Mouse (Mus musculus) embryo, embryonic 11 days (tissue): ENCODE measurements around the gene Eya3.
A peak's percentile ranks its signal among the peaks of the same experiment; 100 is the strongest.
"Not testable (repeated sequence)": the region's sequence is repeated elsewhere in the genome, so short reads cannot be mapped to it uniquely, and the experiment has no call there.

ENCODE experiments used
- DNase-seq: peaks from one replicate; pipeline ENCODE4 v3.0.0-alpha.2; 2015

Gene Eya3

DNA sequence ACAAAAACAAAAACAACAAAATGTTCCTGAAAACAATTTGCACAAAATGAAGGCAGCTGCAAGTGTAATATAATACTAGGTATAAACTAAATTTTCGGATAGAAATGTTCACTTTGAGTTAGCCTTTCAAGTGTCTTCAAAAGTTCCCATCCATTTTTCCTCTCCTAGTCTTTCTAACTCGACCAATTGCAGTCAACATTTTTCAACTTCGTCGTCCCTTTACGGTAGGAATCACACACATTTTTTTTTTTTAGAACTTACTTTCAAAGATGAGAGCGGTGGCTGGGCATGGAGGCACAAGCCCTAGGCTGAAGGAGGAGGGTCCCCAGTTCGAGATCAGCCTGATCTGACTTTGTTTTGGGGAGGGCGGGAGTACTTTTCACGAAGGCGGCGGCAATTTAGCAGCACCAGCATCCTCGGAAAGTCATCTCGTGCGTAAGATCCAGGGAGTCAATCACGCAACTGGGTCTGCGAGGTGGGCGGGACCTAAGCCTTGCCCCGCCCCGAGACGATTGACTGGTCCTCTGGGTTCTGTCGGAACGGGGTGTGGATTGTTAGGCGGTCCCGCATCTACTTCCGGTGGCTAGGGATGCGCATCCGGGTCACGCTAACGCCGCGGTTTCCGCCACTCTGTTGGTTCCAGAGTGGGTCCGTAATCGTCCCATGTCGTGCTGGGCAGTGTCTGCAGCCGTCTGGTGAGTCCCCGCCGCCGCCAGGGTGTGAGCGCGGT, at the start of gene Eya3:
Eya3 (plus strand) TSS at position 527 of the 730 bp plus-strand sequence.
- peak; percentile 98 for DNase-seq

DNA sequence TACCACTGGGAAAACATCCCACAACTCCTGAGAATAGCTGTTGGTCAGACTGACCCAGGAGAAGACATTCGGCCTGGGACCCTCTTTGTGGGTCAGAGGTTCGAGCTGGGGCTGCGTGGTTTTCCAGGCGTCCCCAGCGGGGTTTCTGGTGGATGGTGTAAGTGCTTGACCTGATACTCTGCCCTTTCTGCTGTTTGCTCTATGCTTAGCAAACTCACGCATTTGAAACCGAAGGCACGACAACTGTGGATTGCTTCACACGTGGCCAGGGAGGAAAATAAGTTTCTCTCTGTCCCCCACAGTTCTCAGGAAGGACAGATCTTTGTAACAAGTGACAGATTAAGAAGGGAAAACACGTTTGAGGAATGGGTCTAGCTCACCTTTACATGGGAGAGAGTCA, 48.1 kb upstream of the Eya3 start:
- DNase-seq, result no peak

DNA sequence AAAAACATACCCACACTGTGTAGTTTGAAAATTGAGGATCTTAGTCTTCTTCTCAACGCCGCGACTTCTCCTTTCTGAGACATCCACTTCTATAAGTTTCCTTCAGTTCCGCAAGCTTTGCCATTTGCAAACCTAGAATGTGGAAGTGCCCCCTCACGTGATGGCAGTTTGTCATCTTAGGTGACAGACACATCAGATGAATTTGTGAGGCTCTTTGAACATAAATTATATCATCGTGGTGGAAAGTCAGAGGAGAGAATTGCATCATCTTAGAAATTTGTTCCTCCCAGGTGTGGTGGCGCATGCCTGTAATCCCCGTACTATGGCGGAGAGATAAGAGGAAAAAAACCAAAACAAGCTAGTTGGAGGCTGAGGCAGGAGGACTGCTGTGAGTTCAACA, 45.8 kb upstream of the Eya3 start:
- no peak for DNase-seq

DNA sequence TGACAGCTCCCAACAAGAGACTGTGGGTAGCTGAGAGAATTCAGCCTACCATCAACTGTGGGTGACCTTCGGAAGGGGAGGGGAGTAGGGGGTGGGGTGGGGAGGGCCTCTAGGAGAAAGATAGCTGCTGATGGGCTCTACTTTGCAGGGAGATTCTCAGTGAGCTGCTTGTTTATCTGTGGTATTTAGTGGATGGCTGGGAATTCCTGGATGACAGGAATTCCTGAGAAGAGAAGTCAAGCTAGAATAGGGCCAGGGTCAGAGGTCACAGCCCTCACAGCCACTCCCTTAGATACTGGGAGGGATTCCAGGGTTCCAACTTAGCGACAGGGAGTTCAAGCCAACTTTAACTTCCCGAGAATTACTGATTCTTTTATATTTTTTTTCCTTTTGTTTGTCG, 44.6 kb upstream of the Eya3 start:
- peak; percentile 36 for DNase-seq

DNA sequence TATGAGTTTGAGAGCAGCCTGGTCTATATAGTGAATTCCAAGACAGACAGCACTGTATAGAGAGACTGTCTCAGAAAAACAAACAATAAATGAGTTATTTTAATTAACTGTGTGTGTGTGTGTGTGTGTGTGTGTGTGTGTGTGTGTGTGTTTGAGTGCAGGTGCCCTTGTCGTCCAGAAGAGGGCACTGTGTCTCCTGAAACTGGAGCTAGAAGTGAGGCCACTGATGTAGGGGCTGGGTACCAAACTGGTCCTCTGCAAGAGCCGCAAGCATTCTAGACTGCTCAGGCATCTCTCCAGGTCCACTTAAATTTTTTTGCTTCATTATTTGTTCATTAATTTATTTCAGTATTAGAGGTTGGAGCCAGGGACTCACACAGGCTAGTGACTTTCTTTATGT, 39.9 kb upstream of the Eya3 start:
- no peak for DNase-seq

DNA sequence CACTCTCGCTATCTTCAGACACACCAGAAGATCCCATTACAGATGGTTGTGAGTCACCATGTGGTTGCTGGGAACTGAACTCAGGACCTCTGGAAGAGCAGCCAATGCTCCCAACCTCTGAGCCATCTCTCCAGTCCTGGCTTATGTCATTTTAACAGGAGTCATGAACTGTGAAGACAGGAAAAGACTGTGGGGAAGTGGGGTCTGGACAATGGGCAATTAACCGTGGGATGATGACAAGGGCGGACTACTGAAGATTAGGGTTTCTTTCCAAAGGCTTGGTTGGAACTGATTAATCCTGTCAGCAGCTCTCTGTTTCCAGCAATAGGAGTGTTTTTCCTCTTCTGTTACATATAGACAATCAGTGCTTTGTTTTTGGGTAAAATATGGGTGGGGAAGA, 39.0 kb upstream of the Eya3 start:
- DNase-seq, result no peak

DNA sequence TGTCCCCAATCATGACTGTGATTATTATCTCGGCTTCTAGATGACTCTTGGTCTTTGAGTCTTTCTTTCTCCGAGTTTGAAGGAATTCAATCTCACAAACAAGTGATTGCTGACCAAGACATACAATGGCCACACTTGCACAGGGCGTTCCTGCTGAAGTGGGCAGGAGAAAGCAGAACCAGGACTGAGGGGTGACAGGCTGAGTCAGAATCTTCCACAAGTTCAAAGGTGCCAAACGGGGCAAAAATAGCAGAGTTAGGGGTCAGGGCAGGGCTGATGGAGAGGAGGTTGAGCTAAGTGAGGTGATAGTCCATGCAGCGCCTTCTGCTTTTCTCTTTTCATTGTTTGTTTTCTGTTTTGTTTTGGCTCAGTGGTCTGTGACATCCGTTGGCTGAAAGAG, 38.3 kb upstream of the Eya3 start:
- DNase-seq, result no peak

DNA sequence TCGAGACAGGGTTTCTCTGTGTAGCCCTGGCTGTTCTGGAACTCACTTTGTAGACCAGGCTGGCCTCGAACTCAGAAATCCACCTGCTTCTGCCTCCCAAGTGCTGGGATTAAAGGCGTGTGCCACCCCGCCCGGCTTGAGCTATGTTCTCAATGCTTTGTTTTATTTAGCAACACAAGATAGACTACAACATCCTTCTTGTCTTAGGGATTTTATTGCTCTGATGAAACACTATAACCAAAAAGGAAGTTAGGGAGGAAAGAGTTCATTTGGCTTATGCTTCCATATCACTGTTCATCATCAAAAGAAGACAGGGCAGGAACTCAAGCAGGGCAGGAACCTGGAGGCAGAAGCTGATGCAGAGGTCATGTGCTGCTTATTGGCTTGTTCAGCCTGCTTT, 37.5 kb upstream of the Eya3 start:
- DNase-seq, result not testable (repeated sequence)

DNA sequence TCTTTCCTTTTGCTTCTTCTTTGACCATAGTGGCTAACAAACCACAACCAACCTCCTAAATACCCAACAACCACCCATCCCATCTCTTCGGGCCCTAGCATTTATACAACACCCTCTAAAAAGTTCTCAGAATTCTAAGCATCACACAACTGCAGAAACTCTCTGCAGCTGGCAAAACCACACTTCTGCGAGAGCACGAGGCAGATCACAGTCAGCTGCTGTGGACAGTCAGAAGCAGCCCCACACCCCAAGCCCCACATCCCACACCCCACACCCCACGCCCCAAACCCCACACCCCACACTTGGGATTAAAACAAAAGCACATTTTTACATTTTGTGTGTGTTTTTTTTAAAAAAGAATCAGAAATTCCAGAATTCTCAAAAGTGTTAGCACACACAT, 35.3 kb upstream of the Eya3 start:
- DNase-seq, result no peak

DNA sequence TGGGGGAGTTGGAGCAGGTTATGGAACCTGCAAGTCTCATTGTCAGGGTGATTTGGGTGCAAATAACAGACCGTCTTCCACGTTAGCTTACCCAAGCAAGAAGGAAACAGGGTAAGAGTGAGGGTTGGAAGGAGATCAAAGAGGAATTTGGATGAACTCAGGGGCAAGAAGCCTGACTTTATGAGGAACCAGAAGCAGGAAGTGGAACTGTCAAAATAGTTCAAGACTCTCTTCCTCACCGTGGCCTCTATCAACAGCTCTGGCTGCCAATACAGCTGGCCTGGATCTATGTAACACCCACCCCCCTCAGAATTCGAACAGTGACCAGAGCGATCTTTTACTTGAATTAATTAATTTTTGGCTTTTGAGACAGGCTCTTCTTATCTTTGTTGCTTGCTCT, 33.0 kb upstream of the Eya3 start:
- DNase-seq, result no peak

DNA sequence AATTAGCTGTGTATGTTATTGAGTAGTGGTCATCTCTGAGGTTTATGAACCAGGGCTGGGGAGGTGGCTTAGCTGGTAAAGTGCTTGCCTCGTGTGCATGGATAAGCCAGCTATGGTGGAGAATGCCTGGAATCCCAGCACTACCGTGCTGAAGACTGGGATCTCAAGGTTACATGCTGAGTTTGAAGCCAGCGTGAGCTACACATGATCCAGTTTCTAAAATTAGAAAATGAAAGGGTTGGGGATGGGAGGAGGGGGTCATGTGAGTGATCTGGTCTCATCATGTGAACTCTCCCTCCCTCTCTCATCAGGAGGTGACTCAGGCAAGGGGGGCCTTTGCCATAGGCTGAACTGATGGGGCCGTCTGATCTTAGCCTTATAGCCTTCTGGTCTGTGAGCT, 30.6 kb upstream of the Eya3 start:
- no peak for DNase-seq

DNA sequence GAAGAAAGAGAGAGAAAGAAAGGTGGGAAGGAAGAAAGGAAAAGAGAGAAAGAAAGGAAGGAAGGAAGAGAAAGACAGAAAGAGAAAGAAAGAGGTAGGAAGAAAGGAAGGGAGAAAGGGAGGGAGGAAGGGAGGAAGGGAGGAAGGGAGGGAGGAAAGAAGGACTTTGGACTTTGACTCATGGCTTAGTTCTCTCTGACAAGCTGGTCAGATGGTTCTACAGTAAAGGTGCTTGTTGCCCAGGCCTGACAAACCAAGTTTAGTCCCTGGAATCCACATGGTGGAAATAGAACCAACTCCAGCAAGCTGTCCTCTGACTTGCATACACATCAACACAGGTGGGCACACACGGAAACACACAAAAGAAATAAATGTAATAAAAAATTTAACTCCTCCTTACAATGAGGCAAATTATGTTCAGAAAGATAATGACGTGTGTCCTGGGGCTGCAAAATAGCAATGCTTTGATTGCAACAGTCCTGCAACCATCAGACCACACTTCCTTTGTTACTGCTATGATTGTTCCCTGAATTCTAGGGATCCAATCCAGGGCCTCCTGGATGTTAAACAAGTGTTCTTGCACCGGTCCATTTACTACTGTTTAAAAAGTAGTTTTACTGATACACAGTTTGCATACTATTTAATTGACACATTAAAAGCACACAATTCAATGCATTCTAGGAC, 28.3 kb upstream of the Eya3 start:
- DNase-seq, result no peak

DNA sequence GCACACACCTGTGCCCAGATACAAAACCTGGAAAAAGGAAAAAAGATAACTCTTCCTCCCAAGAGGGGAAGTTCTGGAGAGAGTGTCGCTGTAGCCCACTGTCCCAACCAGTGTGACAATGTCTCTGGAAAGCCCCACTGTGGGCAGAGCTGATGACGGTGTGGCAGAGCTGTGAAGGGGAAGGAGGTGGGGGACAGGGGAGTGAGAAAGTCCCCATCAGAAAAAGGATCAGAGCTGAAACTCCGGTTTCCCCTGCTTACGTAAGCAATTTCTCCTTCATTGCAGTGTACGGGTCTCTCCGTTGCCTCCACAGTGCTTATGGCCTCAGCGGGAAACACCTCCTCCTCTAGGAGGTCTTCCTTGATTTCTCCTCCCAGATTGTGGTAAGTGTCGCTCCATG, 27.5 kb upstream of the Eya3 start:
- no peak for DNase-seq

DNA sequence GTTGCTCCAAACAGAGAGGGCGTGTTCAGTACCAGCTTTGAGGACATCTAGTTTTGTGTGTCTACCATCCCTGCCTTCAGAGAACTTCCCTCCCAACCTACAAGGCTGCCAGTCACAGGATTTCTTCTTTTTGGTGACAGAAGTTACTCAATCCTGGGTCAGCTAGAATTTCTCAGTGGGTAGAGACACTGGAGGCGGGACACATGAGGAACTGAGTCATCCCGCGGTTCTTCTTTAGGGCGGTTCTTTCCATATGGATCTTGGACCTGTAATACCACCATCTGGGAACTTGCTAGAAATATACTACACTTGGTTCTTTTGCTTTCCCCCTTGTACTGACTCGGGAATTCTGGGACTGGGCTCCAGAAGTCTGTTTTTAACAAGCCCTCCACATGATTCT, 20.9 kb upstream of the Eya3 start:
- no peak for DNase-seq

DNA sequence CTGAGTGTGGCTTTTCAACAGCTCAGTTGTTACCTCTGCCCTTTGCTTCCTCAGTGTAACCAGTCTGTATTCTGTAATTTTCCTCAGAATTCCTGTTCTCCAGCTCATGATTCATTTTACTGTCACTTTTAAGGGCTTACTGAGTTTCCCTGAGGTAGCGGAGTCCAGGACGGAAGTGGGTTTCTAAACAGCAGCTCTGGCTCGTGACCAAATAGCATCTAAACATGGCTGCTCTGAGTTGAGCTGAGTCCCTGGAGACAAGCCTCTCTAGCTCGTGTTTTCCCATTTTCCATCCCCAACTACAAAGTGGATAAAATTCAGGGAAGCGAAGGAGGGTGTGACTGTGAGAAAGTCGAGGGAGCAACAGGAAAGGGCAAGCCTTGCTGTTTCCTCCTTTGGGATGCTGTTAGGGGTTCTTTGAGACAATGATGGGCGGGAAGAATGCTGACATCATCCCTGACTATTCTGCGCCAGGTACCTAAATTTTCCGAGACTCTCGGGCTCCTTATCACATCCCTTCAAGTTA, 19.9 kb upstream of the Eya3 start:
- DNase-seq, result no peak

DNA sequence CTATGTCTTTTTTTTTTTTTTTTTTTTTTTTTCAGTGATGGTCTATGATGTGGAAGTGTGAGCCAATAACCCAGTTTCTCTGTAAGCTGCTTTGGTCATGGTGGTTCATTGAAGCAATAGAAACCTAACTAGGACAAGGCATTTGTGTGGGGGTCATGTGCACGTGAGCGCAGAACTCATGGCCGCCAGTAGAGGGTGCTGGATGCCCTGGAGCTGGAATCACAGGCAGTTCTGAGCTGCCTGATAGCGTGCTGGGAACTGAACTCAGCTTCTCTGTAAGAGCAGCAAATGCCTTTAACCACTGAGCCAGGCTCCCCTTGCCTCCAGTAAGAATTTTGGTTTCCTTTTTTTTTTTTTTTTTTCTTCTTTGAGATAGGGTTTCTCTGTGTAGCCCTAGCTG, 18.7 kb upstream of the Eya3 start:
- DNase-seq, result no peak

DNA sequence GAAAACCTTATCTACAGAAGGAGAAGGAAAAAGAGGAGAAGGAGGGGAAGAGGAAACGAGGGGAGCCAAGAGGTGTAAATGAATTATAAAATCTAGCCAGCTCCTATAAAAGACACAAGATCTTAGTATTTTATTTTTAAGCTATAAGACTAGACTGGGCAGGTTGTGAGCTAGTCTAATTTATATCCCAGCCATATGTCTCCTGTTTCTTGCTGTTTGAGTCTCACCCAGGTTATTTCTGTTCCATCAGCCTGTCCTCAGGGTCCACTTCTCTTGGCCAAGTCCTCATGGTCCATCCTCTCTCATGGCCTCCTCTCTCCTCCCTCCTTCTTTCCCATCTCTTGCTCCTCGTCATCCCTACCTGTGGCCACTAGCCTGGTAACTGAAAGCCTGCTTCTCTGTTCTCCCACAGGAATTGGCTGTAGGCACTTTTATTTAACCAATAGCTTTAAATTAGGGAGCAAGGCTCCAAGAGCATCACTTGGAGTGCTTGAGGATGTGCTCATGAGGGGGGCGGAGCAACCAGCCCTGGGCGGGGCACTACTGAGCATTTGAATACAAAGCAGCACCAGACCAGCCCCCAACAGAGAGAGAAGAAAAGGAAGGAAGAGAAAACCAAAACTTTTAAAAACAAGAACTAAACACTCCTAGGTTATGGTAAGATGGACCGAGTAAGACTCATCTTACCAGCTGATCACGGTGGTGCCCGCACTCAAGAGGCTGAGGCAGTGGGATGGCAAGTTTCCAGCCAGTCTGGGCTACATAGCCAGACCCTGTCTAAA, 17.3 kb upstream of the Eya3 start:
- no peak for DNase-seq

DNA sequence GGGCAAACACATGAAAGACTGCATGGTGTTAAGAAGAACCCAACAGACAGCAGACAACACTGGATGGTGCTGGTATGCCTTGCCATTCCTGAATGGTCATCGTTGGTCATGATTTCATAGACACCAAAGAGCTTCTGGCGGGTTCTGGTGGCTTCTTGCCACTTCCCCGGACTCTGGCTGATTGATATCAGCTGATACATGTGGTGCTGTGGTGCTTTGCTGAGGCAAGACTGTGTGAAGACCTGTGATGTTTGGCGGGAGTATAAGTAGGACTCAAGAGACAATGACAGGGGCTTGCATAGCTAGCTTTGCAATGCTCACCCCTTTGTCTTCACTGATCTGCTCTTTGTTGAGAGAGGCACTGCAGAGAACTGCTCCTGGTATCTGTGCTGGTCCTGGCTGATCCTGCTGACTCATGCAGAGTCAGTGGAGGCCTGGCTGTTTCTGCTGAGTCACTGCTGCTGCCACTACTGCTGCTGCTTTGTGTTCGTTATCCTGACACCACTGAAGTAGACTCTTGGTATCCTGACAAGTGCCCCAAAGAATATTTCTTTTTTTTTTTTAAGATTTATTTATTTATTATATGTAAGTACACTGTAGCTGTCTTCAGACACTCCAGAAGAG, 14.6 kb upstream of the Eya3 start:
- DNase-seq, result peak; percentile 14

DNA sequence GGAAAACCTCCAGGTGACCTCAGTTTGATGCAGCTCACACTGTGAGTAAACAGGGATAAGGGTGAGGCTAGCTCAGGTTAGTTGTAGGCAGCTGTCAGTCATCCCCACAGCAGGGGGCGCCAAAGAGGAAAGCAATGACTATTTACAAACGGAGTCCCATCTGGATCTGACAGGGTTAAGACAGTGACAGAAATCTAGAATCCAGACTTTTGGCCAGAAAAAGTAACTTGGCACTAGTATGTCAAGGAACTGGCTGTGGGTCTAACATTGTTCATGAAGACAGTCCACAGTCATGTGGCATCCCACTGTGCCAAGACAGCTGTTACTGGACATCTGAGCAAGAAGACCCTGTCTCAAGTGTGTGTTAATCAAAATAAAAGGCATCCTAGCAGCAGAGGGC, 10.0 kb upstream of the Eya3 start:
- peak; percentile 34 for DNase-seq

DNA sequence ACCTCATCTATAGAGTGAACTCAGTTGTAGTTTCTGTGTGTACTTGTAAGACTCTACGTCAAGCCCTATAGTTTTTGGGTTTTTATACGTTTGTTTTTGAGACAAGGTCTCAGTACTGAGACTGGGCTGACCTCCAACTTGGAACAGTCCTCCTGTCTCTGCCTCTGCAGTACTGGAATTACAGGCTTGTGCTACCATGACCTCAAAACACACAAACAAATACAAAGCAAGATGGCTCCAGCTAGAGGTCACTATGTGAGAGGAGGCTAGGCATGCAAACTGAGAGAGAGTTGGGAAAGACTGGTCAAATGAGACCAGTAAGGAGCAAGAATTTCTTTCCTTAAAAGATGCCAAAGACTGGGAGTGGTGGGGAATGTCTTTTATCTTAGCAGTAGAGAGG, 2.8 kb upstream of the Eya3 start:
- DNase-seq, result no peak

DNA sequence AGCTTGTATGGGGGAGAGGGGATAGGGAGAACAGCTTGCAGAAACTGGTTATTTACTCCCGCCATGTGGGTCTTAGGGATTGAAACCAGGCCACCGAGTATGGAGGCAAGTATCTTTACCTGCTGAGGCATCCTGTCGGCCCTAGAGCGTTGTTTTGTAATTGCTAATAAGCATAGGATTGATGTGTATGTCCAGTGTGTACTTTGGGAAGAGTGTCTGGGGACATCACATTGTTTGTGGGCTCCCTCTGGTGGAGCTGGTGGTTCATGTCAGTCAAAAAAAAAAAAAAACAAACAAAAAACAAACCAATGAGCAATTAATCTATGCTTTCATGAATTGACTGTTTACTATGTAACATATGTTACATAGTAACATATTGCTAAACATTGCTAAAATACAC, 2.2 kb upstream of the Eya3 start:
- peak; percentile 54 for DNase-seq

DNA sequence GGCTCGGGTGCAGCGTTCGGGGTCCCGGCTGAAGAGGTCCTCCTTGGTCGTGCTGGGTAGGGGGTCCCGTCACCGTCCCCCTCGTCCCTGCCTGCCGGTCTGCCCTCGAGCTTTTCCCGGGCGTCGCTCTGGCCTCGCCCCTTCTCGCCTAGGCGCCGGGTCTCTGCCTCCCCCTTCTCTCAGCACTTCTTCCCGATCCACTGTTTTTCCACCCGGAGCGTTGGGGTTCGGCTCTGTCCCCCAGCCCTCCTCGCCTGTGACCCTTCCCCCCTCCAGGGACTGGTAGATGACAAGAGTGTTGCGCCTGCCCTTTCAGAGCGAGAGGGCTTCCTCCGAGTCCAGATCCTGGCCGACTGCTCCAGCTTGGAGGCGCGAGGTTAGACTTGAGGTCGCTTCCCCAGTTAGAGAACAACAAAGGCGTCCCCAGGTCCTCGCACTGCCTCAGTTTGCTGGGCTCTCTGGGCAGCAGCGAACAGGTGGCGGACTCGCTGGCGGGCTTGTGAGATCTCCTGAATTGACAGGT, 465 bp downstream of the Eya3 start:
- peak; percentile 39 for DNase-seq

DNA sequence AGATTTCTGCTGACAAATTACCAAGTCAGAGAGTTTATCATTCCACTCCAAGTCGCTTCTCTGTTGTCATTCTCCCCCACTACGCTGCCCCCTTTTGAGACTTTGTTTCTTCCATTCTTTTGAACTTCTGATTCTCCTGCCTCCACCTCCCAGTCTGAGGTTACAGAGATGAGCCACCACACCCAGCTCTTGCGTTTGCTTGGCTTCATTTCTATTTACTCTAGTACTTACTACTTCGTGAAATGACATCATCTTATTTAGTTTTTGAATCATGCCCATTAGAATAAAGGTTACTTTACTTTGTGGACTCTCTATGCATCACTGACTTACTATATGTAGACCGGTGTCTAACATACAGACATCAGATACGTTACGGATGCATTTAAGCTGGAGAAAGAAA, 8.7 kb downstream of the Eya3 start:
- no peak for DNase-seq
